Mouse (Mus musculus) thymus, adult 2 months (tissue): ENCODE results near the gene Scfd2.

Experiments
- CTCF ChIP-seq: fragments of 200-500 bp; IDR thresholded peaks from 2 replicates; pipeline ENCODE4 v1.5.1; 2012; ENCODE audit warnings: mild to moderate bottlenecking, control low read depth, low read length, moderate library complexity, borderline replicate concordance; ENCODE audit not compliant: control insufficient read depth, poor library complexity, insufficient read depth; ENCODE audit errors: extremely low read depth
- POLR2A ChIP-seq: fragments of 200-500 bp; IDR thresholded peaks from 2 replicates; pipeline ENCODE4 v1.6.1; 2012; ENCODE audit warnings: mild to moderate bottlenecking, low read length, control low read depth, moderate library complexity; ENCODE audit not compliant: control insufficient read depth, poor library complexity, insufficient read depth; ENCODE audit errors: extremely low read depth

- TF ChIP-seq CTCF: peak; percentile 30; the same call in 1 of the 2 replicates
- TF ChIP-seq POLR2A: peak; percentile 88
These were observed 3.9 kb upstream of the Scfd2 start, which contains the start of gene Fip1l1 for GRCm38 (mm10) chr5:74535240-74536021.
